Mouse (Mus musculus) kidney, embryonic 14.5 days (tissue): ENCODE data around the gene Ppie. TPM values are rescaled to one million over a fixed set of nuclear protein-coding genes. Genes with fewer than 3 reads are reported as not detected.
"Not testable (repeated sequence)": the region's sequence is repeated elsewhere in the genome, so short reads cannot be mapped to it uniquely, and the experiment has no call there.

Experiments used
- ATAC-seq: fragments of 200-750 bp; cut with Nextera tagmentation; 2 replicates; pipeline ENCODE4 v1.8.0; 2017; ENCODE audit warnings: moderate number of reproducible peaks, mild to moderate bottlenecking, moderate TSS enrichment, moderate library complexity; ENCODE audit not compliant: low FRiP score, low TSS enrichment
- H3K27ac ChIP-seq: fragments of 300-500 bp; sonication (generic); 2 replicates; pipeline ENCODE4 v1.5.1; 2014; ENCODE audit warnings: low read depth, mild to moderate bottlenecking, low read length, moderate library complexity, mixed read lengths
- H3K27me3 ChIP-seq: fragments of 300-500 bp; sonication (generic); 2 replicates; pipeline ENCODE4 v1.6.1; 2014; ENCODE audit warnings: mild to moderate bottlenecking, low read length; ENCODE audit not compliant: control insufficient read depth, insufficient read depth
- H3K36me3 ChIP-seq: fragments of 300-500 bp; sonication (generic); 2 replicates; pipeline ENCODE4 v1.6.1; 2014; ENCODE audit warnings: low read length, mixed read lengths; ENCODE audit not compliant: control insufficient read depth, insufficient read depth
- H3K4me1 ChIP-seq: fragments of 300-500 bp; sonication (generic); 2 replicates; pipeline ENCODE4 v1.6.1; 2014; ENCODE audit warnings: low read length, mixed read lengths; ENCODE audit not compliant: control insufficient read depth, insufficient read depth
- H3K4me2 ChIP-seq: fragments of 300-500 bp; sonication (generic); replicated peaks from 2 replicates; pipeline ENCODE4 v1.6.1; 2014; ENCODE audit warnings: low read depth, mild to moderate bottlenecking, low read length
- H3K4me3 ChIP-seq: fragments of 300-500 bp; sonication (generic); 2 replicates; pipeline ENCODE4 v1.5.1; 2014; ENCODE audit warnings: mild to moderate bottlenecking, low read length
- H3K9ac ChIP-seq: fragments of 300-500 bp; sonication (generic); 2 replicates; pipeline ENCODE4 v1.6.1; 2014; ENCODE audit warnings: low read depth, mild to moderate bottlenecking, low read length, moderate library complexity
- H3K9me3 ChIP-seq: fragments of 300-500 bp; sonication (generic); 2 replicates; pipeline ENCODE4 v1.6.1; 2016; ENCODE audit warnings: low read length; ENCODE audit not compliant: control insufficient read depth
- WGBS: fragments of 180-500 bp; shearing (Covaris S2); extraction: QIAGEN DNeasy Blood & Tissue Kit; methylation state at CpG from one replicate; pipeline ENCODE4 v1.1.7; 2014; 5-methylcytosine and 5-hydroxymethylcytosine counted together
- polyA plus RNA-seq: library from polyadenylated mRNA; unstranded; fragments of >200 nt; fragmentation: Nextera tagmentation; extraction: Ambion mirVana; gene quantifications from 2 replicates; pipeline ENCODE4 v1.2.1, GENCODE M21; 2014

The Ppie gene
- 110 and 138 TPM in 2 replicates for polyA plus RNA-seq

GRCm38 (mm10) chr4:123139513-123140154 is at the start of gene Ppie:
TSS of gene Ppie (minus strand) at chr4:123139951.
- under 1% methylated on average over 34 of the region's 34 CpGs for WGBS
- Histone ChIP-seq H3K4me2 (peak within 1 kb of the TSS; percentile 77), H3K27ac (peak within 1 kb of the TSS; percentile 83), H3K27me3 (no peaks in the 10 kb centered on the region), H3K36me3 (peaks cover 22% of the 10 kb centered on the region), H3K4me3 (peak within 1 kb of the TSS; percentile 76), H3K9me3 (no peaks in the 10 kb centered on the region), H3K4me1 (peaks cover 11% of the 10 kb centered on the region), H3K9ac (peak within 1 kb of the TSS; percentile 66)
- ATAC-seq = peak; percentile 99

- Histone ChIP-seq H3K4me3 (no peak overlapping the region), H3K27ac (no peak overlapping the region), H3K9ac (no peak overlapping the region), H3K4me2 (no peak overlapping the region), H3K36me3 (no peaks in the 10 kb centered on the region), H3K9me3 (no peaks in the 10 kb centered on the region), H3K4me1 (peaks cover 7% of the 10 kb centered on the region; the same call in 1 of the 2 replicates), H3K27me3 (peaks cover 43% of the 10 kb centered on the region)
- ATAC-seq = no peak
- 34% methylated on average over 3 of the region's 3 CpGs for WGBS
These were observed 45.1 kb upstream of the Ppie start for GRCm38 (mm10) chr4:123184816-123185215.

- H3K36me3 ChIP-seq = no peaks in the 10 kb centered on the region
These were observed 43.7 kb upstream of the Ppie start for GRCm38 (mm10) chr4:123183239-123184056.

GRCm38 (mm10) chr4:123182328-123183238 is 42.8 kb upstream of the Ppie start, which contains the start of gene Hpcal4:
TSS of gene Hpcal4 (plus strand) at chr4:123183227.
- no peak within 1 kb of the TSS for H3K27ac ChIP-seq
- H3K36me3 ChIP-seq = no peaks in the 10 kb centered on the region
- peaks cover 7% of the 10 kb centered on the region; the same call in 1 of the 2 replicates for H3K4me1 ChIP-seq
- peaks cover 43% of the 10 kb centered on the region for H3K27me3 ChIP-seq
- no peaks in the 10 kb centered on the region for H3K9me3 ChIP-seq
- H3K9ac ChIP-seq = peak within 1 kb of the TSS; percentile 44
- ATAC-seq = peak; percentile 56
- WGBS = under 1% methylated on average over 43 of the region's 44 CpGs
- peak within 1 kb of the TSS; percentile 72 for H3K4me2 ChIP-seq
- peak within 1 kb of the TSS; percentile 45 for H3K4me3 ChIP-seq

More at GRCm38 (mm10) chr4:123183239-123184056, 43.7 kb upstream of the Ppie start:
- Histone ChIP-seq H3K9me3 (no peaks in the 10 kb centered on the region), H3K4me1 (peaks cover 7% of the 10 kb centered on the region; the same call in 1 of the 2 replicates), H3K4me2 (peak overlapping the region; percentile 72), H3K27ac (no peak overlapping the region), H3K4me3 (peak overlapping the region; percentile 45), H3K27me3 (peaks cover 43% of the 10 kb centered on the region), H3K9ac (peak overlapping the region; percentile 44)
- ATAC-seq = peak; percentile 90
- 9% methylated on average over 44 of the region's 44 CpGs for WGBS

GRCm38 (mm10) chr4:123171811-123172210 is 32.1 kb upstream of the Ppie start:
- no peak for ATAC-seq
- Histone ChIP-seq H3K36me3 (no peaks in the 10 kb centered on the region), H3K4me1 (no peaks in the 10 kb centered on the region), H3K4me3 (no peak overlapping the region), H3K27ac (no peak overlapping the region), H3K4me2 (no peak overlapping the region), H3K9me3 (no peaks in the 10 kb centered on the region), H3K9ac (no peak overlapping the region), H3K27me3 (no peaks in the 10 kb centered on the region)

GRCm38 (mm10) chr4:123164157-123164556 is 24.4 kb upstream of the Ppie start:
- no peak overlapping the region for H3K9ac ChIP-seq
- H3K9me3 ChIP-seq = 0 out of 2 replicates have a peak, but pooled peaks cover 2% of the 10 kb centered on the region
- H3K27ac ChIP-seq = no peak overlapping the region
- no peak overlapping the region for H3K4me3 ChIP-seq
- no peaks in the 10 kb centered on the region for H3K4me1 ChIP-seq
- no peaks in the 10 kb centered on the region for H3K27me3 ChIP-seq
- WGBS = 60% methylated on average over 15 of the region's 15 CpGs
- H3K36me3 ChIP-seq = no peaks in the 10 kb centered on the region
- H3K4me2 ChIP-seq = no peak overlapping the region
- ATAC-seq = no peak

- Histone ChIP-seq H3K9me3 (0 out of 2 replicates have a peak, but pooled peaks cover 2% of the 10 kb centered on the region), H3K4me2 (0 out of 2 replicates have a peak overlapping the region, but pooled peaks have one; percentile 1), H3K4me3 (no peak overlapping the region), H3K36me3 (no peaks in the 10 kb centered on the region), H3K9ac (no peak overlapping the region), H3K4me1 (no peaks in the 10 kb centered on the region), H3K27me3 (no peaks in the 10 kb centered on the region), H3K27ac (no peak overlapping the region)
- no peak for ATAC-seq
- WGBS = 10% methylated on average over 15 of the region's 15 CpGs
These were observed 22.7 kb upstream of the Ppie start for GRCm38 (mm10) chr4:123162305-123162917.

- H3K27ac ChIP-seq, H3K27me3 ChIP-seq, H3K9ac ChIP-seq, H3K4me2 ChIP-seq, H3K4me3 ChIP-seq, H3K36me3 ChIP-seq, ATAC-seq, H3K9me3 ChIP-seq, H3K4me1 ChIP-seq: not testable (repeated sequence)
- WGBS = 45% methylated on average over 3 of the region's 3 CpGs
These were observed 21.5 kb upstream of the Ppie start for GRCm38 (mm10) chr4:123161251-123161650.
